Mouse (Mus musculus): Measurements from ENCODE around the gene Fah. TPM values are rescaled to one million over a fixed set of nuclear protein-coding genes. Genes with fewer than 3 reads are reported as not detected.
A peak's percentile ranks its signal among the peaks of the same experiment; 100 is the strongest.

Fah gene
- total RNA-seq, 2 experiments from 2014 or later = 0.86 to 3.0 TPM

DNA sequence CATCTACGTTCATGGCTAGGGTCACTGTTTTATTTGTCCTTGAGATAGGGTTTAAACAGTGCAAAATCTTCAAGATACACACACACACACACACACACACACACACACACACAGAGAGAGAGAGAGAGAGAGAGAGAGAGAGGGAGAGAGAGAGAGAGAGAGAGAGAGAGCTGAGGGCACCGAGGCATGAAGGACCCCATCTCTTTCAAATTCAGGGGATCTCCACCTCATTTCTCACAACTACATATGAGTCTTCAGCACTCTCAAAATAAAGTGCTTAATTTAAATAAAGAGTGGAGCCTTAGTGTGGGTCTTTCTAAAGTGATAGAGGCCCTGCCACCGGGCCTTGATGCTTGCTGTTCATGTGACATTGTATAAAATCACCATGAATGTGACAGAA lies 10.5 kb downstream of the Fah start:
- ATAC-seq (replicated peaks; ENCODE audit: poor library complexity) = no peak

DNA sequence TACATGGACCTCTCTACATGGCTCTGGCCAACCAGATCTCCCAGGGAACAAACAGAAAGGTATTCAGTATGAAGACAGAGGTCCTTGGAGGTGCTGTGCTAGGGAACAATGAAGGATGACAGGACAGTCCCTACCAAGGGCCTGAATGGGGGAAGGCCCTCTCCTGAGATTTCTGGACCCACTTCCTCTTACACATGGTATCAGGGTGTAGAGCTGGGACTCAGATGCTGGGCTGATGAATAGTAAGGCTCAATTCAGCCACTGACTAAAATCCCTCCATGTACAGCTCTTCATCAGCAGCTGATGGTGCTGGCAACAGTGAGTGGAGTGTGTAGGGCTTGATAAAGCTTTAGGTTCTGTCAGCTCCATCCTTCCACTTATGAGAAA lies 11.6 kb downstream of the Fah start:
- no peak for ATAC-seq (replicated peaks; ENCODE audit: poor library complexity)

GRCm38 (mm10) chr7:84594087-84594916 lies 12.2 kb downstream of the Fah start:
- peak; percentile 94 for ATAC-seq (replicated peaks; ENCODE audit: poor library complexity)

DNA sequence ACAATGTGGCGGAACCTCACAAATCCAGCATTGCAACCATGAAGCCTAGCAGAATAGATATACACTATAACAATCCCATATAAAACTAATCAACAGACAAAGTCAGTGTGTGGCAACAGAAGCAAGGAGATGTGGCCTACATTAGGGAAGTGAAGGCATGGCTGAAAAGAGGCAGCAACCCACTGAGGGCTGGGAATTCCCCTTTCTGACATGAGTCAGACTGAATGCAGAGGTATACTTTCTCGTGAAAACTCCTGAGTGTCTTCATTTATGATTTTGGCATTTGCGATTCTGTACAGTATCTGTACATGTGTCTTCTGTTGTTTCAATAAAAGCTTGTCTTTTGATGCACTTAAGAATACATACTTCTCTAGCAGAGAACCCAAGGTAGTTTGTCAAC lies 15.2 kb downstream of the Fah start:
- ATAC-seq (replicated peaks; ENCODE audit: poor library complexity) = 0 out of 2 replicates have a peak, but pooled peaks have one; percentile 18

DNA sequence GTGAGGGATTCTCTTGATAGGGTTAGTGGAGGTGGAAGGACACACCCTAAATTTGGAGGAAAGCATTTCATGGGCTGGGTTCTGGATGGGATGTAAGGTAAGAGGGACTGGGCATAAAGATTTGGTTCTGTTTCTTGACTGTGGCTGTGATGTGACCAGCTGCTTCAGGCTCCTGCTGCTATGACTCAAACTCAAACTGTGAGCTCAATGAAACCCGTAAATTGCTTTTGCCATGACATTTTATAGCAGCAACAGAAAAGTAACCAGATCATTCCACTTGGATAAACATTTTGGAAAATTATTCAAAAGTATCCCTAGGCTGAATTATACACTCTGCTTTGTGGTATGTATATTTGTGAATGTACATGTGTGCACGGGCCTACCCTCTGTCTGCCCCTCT lies 15.9 kb downstream of the Fah start:
- ATAC-seq (replicated peaks; ENCODE audit: poor library complexity) = no peak

- ATAC-seq (replicated peaks; ENCODE audit: poor library complexity) = peak; percentile 84
Measured at GRCm38 (mm10) chr7:84587101-84587783, 19.3 kb downstream of the Fah start.

DNA sequence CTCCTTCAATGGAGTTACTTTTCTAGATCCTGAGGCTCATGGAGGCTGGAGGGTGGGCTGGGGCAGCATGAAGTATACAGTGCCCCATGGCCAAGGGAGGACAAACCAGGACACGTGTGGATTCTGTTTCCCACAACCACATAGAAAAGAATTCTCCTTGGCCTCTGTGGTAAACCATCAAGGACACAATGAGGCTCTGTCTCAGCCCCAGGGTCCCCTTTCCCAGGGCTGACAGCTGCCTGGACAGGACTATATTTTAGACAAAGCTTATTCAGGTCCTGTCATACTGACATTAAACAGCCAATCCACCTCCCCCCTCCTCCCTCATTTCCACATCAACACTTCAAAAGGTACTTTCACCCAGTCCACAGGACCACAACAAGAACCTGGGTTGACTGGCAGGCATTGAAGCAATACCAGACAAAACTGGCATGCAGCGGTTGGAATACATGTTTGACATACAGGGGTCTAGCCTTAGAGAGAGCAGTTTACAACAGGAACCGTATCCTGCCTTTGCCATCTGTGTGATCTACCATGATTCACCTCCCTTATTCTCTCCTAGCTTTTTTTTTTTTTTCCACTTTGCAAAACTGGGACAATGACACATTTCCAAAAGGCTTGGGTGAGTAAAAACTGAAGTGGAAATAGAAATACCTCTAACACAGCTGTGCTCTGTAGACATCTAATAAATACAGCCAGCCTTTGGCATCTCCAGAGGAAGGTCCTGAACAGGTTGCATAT lies 20.0 kb downstream of the Fah start:
- no peak for ATAC-seq (replicated peaks; ENCODE audit: poor library complexity)

DNA sequence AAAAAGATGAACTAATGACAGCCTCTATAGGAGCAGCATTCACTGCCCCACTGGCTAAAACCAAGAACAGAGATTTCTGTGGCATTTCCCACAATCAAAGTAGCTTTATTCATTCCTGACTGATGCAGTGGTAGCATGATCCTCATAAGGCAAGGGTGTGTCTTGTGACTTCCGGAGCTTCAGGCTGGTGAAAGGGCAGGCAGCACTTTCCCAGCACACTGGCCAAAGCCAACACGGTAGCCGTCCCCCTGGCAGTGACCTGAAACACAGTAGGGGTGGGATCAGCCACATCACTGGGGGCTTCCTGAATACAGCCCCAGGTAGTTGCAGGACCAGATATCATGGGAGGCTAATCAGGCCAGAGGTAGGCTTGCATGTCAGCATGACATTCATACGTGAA lies 21.4 kb downstream of the Fah start:
- ATAC-seq (replicated peaks; ENCODE audit: poor library complexity) = no peak

DNA sequence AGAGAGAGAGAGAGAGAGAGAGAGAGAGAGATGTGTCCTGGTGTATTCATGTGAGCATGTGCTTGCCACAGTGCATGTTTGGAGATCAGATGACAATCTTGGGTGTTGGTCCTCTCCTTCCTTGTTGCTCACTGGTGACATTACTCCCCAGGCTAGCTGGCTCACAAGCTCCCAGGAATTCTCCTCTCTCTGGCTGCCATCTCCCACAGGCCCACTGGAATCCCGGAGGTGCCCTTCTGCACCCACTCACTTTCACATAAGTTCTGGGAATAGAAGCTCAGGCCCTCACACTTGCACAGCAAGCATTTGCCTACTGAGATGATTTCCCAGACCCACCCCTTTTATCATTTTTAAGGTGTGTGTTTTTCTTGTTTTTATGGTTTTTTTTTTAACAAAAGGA lies 26.8 kb downstream of the Fah start:
- no peak for ATAC-seq (replicated peaks; ENCODE audit: poor library complexity)

GRCm38 (mm10) chr7:84578841-84579240 lies 27.7 kb downstream of the Fah start:
- ATAC-seq (replicated peaks; ENCODE audit: poor library complexity) = no peak

- no peak for ATAC-seq (replicated peaks; ENCODE audit: poor library complexity)
Measured at GRCm38 (mm10) chr7:84577034-84577433, 29.5 kb downstream of the Fah start.

DNA sequence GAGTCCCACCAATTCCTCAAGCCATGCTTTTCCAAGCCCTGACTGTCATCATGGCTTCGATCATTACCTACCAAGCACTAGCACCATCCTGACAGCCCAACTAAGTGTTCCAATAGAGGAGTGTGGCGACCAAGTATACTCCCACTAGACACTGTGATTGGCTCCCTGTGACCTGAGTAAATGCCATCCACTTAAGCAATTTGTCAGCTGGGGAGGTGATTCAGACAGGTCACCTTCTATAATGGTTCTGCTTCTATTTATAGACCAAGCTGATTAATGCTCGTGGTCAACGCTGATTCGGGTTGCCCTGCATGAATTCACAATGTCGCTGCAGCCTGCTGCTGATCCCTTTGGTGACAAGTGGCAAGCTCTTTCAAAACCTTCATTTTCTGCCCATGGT lies 40.3 kb downstream of the Fah start:
- no peak for ATAC-seq (replicated peaks; ENCODE audit: poor library complexity)

- ATAC-seq (replicated peaks; ENCODE audit: poor library complexity) = no peak
Measured at GRCm38 (mm10) chr7:84564236-84564635, 42.3 kb downstream of the Fah start.

- ATAC-seq (replicated peaks; ENCODE audit: poor library complexity) = no peak
Measured at GRCm38 (mm10) chr7:84560500-84560899, 46.0 kb downstream of the Fah start.

GRCm38 (mm10) chr7:84557332-84557731 lies 49.2 kb downstream of the Fah start:
- ATAC-seq (replicated peaks; ENCODE audit: poor library complexity) = no peak

GRCm38 (mm10) chr7:84555294-84555693 lies 51.2 kb downstream of the Fah start:
- no peak for ATAC-seq (replicated peaks; ENCODE audit: poor library complexity)

GRCm38 (mm10) chr7:84551472-84551871 lies 55.0 kb downstream of the Fah start:
- 0 out of 2 replicates have a peak, but pooled peaks have one; percentile 37 for ATAC-seq (replicated peaks; ENCODE audit: poor library complexity)

GRCm38 (mm10) chr7:84546667-84547066 lies 59.9 kb downstream of the Fah start:
- no peak for ATAC-seq (replicated peaks; ENCODE audit: poor library complexity)

DNA sequence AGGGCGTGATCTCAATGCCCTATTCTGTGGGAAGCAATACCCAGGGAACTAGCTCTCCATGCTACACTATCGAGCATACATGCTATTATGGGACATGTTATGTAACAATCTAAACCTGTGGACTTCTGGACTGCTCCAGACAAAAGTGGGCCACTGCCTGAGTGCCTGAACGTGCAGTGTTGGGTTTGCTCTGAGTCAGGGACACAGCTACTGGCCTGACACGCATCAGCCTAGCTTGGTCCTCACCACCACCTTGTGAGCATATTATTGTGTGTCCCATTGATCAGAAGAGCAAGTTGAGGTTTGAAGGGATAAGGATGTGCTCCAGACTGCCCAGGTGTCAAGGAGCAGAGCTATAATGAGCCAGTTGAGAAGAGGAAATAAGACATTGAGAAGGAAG lies 61.6 kb downstream of the Fah start:
- ATAC-seq (replicated peaks; ENCODE audit: poor library complexity) = no peak

All from megakaryocyte progenitor cell, adult 5-6 weeks (primary cell).